1 mouse cellular context compared by ENCODE assay signal in the genomic region with DNA sequence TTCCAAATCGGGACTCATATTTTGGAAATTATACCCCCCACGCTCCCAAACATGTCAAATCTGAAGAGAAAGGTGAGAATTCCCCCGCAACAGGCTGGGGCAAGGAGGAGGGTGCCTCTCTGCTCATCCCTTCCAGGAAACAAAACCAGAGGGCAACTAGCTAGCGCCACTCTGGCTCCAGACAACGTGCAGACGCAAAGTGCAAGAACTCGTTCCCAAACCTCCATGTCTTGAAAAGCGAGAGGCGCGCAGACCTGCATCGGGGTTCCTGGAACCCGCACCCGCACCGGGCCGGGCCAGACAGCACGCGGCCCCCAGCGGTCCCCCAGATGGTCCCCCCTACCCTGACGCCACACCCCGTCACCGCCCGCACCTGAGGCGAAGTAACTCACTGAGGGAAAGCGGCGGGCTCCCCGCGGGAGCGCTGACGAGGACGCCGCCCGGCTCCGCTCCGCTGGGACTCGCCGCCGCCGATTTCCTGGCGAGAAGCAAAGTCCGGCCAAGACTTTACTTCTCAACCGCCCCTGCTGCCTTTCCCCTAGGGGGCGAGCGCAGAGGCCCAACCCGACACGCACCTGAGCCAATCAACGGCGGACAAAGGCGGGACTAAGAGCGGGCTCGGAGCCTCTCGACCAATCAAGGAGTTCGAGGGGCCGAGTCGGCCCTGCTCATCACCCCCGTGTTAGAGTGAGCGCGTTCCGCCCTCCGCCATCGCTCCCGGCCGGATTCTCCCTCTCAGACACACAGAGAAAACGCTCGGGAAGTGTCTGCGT.
TF ChIP-seq lines count a peak whose summit lies in the region.

A gene (minus strand): TSS at position 561 of the 773 bp plus-strand sequence.

TF ChIP-seq in CH12.LX, 34 proteins besides CTCF, POLR2A, EP300 and RAD21 (continued from another document):
- TF ChIP-seq GABPA (IDR thresholded peaks at IDR 0.05; ENCODE audit: insufficient replicate concordance, low read depth, low read length) (no peak), ZMIZ1 (IDR thresholded peaks at IDR 0.05; ENCODE audit: low read depth, low read length) (peak; percentile 80), JUND (conservative IDR thresholded peaks at IDR 0.05; ENCODE audit: low read depth, low read length) (no peak), POLR2AphosphoS2 (IDR thresholded peaks at IDR 0.05; ENCODE audit: low read depth, low read length) (no peak), BHLHE40 (IDR thresholded peaks at IDR 0.05; ENCODE audit: low read depth, low read length) (no peak), USF2 (conservative IDR thresholded peaks at IDR 0.05; ENCODE audit: low read depth, low read length) (no peak), ZNF384 (IDR thresholded peaks at IDR 0.05; ENCODE audit: low read depth, low read length) (no peak), TBP (conservative IDR thresholded peaks at IDR 0.05; ENCODE audit: low read depth, low read length) (0 out of 2 replicates have a peak, but pooled peaks have one; percentile 29), MAX (IDR thresholded peaks at IDR 0.05; ENCODE audit: low read length) (peak; percentile 60; the same call in 1 of the 2 replicates), SIN3A (IDR thresholded peaks at IDR 0.05; ENCODE audit: low read length) (peak; percentile 83), ETS1 (conservative IDR thresholded peaks at IDR 0.05; ENCODE audit: low read depth, low read length) (no peak; the same call in 1 of the 2 replicates), RCOR1 (conservative IDR thresholded peaks at IDR 0.05; ENCODE audit: low read depth, low read length) (no peak; the same call in 1 of the 2 replicates), PAX5 (IDR thresholded peaks at IDR 0.05; ENCODE audit: low read length) (no peak), KAT2A (IDR thresholded peaks at IDR 0.05; ENCODE audit: insufficient replicate concordance, low read length) (peak; percentile 71; the same call in 1 of the 2 replicates), UBTF (IDR thresholded peaks at IDR 0.05; ENCODE audit: low read depth, low read length) (peak; percentile 83), ZKSCAN1 (IDR thresholded peaks at IDR 0.05; ENCODE audit: borderline replicate concordance, low read depth, low read length) (no peak), MYC (IDR thresholded peaks at IDR 0.05; ENCODE audit: low read depth, low read length) (0 out of 2 replicates have a peak, but pooled peaks have one; percentile 54), ELF1 (IDR thresholded peaks at IDR 0.05; ENCODE audit: low read depth, low read length) (no peak; the same call in none of the 2 replicates), TCF12 (IDR thresholded peaks at IDR 0.05; ENCODE audit: low read depth, low read length) (peak; percentile 39; the same call in 1 of the 2 replicates), NRF1 (IDR thresholded peaks at IDR 0.05; ENCODE audit: low read depth, low read length) (peak; percentile 51; the same call in 1 of the 2 replicates), ZC3H11A (IDR thresholded peaks at IDR 0.05; ENCODE audit: low read depth, low read length) (no peak), MAZ (IDR thresholded peaks at IDR 0.05; ENCODE audit: low read depth, low read length) (peak; percentile 83; the same call in 1 of the 2 replicates)
